Mouse (Mus musculus): ENCODE measurements around the gene Vmn1r188. TPM values are rescaled to one million over a fixed set of nuclear protein-coding genes. Genes with fewer than 3 reads are reported as not detected.
"Not testable (repeated sequence)": the region's sequence is repeated elsewhere in the genome, so short reads cannot be mapped to it uniquely, and the experiment has no call there.

The Vmn1r188 gene
- polyA plus RNA-seq, 1 experiment from 2014 or later: not detected

DNA sequence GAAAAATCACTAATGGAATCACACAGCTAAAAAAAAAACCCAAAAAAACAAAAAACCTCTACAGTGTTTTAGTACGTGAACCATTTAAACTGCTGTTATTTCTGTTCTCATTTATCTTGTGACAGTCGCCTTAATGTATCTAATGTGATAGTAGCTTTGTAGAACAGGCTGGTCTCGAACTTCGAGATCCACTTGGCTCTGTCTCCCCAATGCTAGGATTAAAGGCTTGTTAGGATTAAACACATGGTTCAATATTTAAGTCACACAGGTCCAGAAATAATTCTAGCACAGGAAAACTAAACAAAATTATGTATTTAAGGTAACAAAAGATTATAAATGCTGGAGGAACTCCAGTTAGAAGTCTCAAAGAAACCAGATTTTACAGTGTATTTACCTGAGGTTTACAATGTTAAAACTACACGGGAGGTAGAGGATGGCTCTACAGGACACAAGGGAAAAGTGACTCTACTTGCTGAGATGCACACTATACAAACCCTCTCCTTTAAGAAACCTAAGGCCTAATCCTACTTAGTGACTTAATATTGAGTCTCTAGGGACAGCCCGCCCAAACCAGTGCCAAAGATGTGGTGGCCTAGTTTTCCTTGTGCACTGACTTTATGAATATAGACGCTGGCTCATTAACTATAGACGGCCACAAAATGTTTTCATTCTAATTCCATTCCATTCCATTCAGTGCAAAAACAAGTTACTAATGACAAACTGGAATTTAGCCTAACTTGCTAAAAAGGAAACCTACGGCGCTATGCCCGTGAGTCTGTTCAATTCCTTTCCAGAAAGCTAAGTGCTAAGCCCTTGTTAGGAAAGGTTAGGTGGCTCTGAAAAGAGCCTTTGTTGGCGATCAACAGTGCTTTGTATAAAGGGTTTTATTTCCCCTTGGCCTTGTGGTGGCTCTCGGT, 42.3 kb upstream of the Vmn1r188 start:
- H3K36me3 ChIP-seq: no peaks in the 10 kb centered on the region
- peak overlapping the region; percentile 59 for H3K9ac ChIP-seq (replicated peaks)
- H3K27ac ChIP-seq: peak overlapping the region; percentile 81
- no peaks in the 10 kb centered on the region for H3K9me3 ChIP-seq
- H3K4me3 ChIP-seq (replicated peaks): peak overlapping the region; percentile 42
- ATAC-seq: no peak
- H3K4me2 ChIP-seq (replicated peaks): peak overlapping the region; percentile 84
- WGBS: 2% methylated on average over 13 of the region's 13 CpGs
- H3K4me1 ChIP-seq (replicated peaks): peaks cover 27% of the 10 kb centered on the region
- H3K27me3 ChIP-seq: no peaks in the 10 kb centered on the region

DNA sequence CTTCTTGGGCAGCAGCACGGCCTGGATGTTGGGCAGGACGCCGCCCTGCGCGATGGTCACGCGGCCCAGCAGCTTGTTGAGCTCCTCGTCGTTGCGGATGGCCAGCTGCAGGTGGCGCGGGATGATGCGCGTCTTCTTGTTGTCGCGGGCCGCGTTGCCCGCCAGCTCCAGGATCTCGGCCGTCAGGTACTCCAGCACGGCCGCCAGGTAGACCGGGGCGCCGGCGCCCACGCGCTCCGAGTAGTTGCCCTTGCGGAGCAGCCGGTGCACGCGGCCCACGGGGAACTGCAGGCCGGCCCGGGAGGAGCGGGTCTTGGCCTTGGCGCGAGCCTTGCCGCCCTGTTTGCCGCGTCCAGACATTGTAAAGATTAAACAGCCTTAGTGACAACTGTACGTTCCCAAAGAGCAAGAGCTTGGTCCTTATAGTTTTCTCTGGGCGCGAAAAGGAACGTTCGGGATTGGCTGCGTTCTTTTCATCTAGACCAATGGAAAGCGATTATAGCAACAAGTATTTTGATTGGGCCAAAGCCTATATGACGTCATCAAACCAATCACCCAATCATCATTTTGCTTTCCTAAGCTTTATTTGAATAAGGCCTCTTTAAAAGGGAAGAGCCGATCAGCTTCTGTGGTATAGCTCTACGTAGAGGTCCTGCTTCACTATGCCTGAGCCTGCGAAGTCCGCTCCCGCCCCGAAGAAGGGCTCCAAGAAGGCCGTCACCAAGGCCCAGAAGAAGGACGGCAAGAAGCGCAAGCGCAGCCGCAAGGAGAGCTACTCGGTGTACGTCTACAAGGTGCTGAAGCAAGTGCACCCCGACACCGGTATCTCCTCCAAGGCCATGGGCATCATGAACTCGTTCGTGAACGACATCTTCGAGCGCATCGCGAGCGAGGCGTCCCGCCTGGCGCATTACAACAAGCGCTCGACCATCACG, 41.4 kb upstream of the Vmn1r188 start, which contains the start of the genes Hist1h2ag and Hist1h2bj:
Hist1h2ag (minus strand) TSS at position 377 of the 935 bp plus-strand sequence.
Hist1h2bj (plus strand) TSS at position 647 of the 935 bp plus-strand sequence.
- WGBS: 0% methylated on average over 38 of the region's 80 CpGs
- Histone ChIP-seq H3K9ac (replicated peaks) (peak within 1 kb of the TSS; percentile 62), H3K4me2 (replicated peaks) (peak within 1 kb of the TSS; percentile 84), H3K4me1 (replicated peaks) (peaks cover 27% of the 10 kb centered on the region), H3K4me3 (replicated peaks) (peak within 1 kb of the TSS; percentile 43), H3K27ac (peak within 1 kb of the TSS; percentile 84)
- H3K9me3 ChIP-seq, H3K36me3 ChIP-seq, H3K27me3 ChIP-seq: not testable (repeated sequence)
- peak; percentile 96 for ATAC-seq

DNA sequence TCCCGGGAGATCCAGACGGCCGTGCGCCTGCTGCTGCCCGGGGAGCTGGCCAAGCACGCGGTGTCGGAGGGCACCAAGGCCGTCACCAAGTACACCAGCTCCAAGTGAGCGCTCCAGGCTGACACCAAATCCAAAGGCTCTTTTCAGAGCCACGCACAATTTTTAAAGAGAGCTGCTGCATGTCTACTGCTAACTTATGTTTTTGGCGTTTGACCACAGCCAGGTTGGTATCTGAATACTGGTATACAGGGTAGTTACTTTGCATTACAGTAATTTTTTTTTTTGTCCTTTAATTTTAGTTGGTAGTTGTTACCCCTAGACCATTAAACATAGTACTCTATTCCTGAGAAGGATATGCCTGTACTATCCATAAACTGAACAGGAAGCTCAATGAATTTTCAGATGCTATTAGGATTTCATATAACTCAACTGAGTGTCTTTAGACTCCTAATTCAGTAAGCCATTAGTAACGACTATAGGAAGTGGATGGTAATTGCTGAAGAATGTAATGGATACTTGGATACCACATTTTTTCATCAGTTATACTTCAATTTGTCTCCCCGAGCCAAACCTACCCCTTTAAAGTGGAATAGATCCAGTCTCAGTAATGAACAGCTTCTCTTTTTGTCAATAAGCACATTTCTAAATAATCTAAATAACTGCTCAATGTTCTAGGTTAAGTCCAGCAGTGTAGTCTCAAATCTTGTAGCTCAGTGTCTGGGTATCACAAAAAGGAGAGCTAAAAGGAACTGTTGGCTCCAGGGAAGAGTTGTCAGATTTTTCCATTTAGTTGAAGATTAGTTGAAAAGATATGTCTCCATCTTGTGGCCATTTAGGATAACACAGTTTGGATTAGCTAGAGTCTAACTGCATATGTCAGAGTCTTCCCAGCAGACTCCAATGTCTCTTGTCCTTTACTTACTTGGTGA, 40.5 kb upstream of the Vmn1r188 start:
- peak overlapping the region; percentile 43 for H3K4me3 ChIP-seq (replicated peaks)
- H3K4me1 ChIP-seq (replicated peaks): peaks cover 27% of the 10 kb centered on the region
- peak; percentile 32 for ATAC-seq
- peak overlapping the region; percentile 67 for H3K4me2 ChIP-seq (replicated peaks)
- peak overlapping the region; percentile 84 for H3K27ac ChIP-seq
- H3K27me3 ChIP-seq: no peaks in the 10 kb centered on the region
- H3K36me3 ChIP-seq: no peaks in the 10 kb centered on the region
- no peaks in the 10 kb centered on the region for H3K9me3 ChIP-seq
- peak overlapping the region; percentile 62 for H3K9ac ChIP-seq (replicated peaks)
- WGBS: under 1% methylated on average over 13 of the region's 14 CpGs

DNA sequence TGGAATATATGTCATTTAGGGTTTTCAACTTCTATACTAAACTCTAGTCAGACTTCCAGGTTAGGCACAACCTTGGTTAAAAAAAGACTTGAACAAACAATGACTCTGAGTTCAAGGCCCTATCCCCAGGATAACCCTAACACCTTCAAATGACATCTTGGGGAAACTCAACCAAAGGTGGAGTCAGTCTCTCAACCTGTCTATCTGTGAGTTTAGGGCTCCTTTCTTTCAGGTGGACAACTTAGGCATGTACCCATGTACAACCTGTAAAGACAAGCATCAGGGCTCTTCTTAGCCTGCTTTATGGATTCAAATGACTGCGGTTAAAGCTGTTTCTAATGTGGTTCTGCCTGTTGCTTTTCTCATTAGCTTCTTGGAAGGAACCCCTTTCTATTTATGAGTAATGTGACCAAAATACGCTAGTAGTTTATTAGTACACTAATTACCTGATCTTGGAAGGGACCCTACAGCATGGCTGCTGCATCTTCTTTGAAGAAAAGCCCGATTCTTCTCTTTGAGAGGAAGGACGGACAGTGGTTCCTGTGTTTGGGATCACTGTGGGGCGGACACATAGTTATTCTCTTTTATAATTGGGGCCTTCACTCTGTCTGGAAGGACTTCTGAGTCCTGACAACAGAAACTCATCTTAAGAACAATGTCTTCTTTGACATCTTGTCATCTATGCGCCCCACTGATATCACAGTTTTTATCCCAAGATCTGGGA, 39.6 kb upstream of the Vmn1r188 start:
- no peak overlapping the region for H3K9ac ChIP-seq (replicated peaks)
- H3K36me3 ChIP-seq: no peaks in the 10 kb centered on the region
- WGBS: 88% methylated on average over 6 of the region's 6 CpGs
- H3K27ac ChIP-seq: no peak overlapping the region
- H3K27me3 ChIP-seq: no peaks in the 10 kb centered on the region
- no peak overlapping the region for H3K4me3 ChIP-seq (replicated peaks)
- ATAC-seq: no peak
- peak overlapping the region; percentile 67; the same call in 1 of the 2 replicates for H3K4me2 ChIP-seq (replicated peaks)
- peaks cover 27% of the 10 kb centered on the region for H3K4me1 ChIP-seq (replicated peaks)
- H3K9me3 ChIP-seq: no peaks in the 10 kb centered on the region

GRCm38 (mm10) chr13:22045311-22045710, 38.9 kb upstream of the Vmn1r188 start:
- H3K4me3 ChIP-seq (replicated peaks): no peak overlapping the region
- H3K9ac ChIP-seq (replicated peaks): no peak overlapping the region
- ATAC-seq: no peak
- no peaks in the 10 kb centered on the region for H3K9me3 ChIP-seq
- 65% methylated on average over 2 of the region's 2 CpGs for WGBS
- peaks cover 21% of the 10 kb centered on the region for H3K4me1 ChIP-seq (replicated peaks)
- no peaks in the 10 kb centered on the region for H3K36me3 ChIP-seq
- no peak overlapping the region for H3K27ac ChIP-seq
- no peak overlapping the region for H3K4me2 ChIP-seq (replicated peaks)
- H3K27me3 ChIP-seq: no peaks in the 10 kb centered on the region

- H3K36me3 ChIP-seq: no peaks in the 10 kb centered on the region
- no peak overlapping the region for H3K4me2 ChIP-seq (replicated peaks)
- WGBS: 84% methylated on average over 2 of the region's 2 CpGs
- H3K9ac ChIP-seq (replicated peaks): no peak overlapping the region
- no peaks in the 10 kb centered on the region for H3K9me3 ChIP-seq
- no peak overlapping the region for H3K27ac ChIP-seq
- H3K4me1 ChIP-seq (replicated peaks): peaks cover under 1% of the 10 kb centered on the region
- H3K4me3 ChIP-seq (replicated peaks): no peak overlapping the region
- no peaks in the 10 kb centered on the region for H3K27me3 ChIP-seq
- ATAC-seq: no peak
Observed at GRCm38 (mm10) chr13:22049041-22049440, 35.2 kb upstream of the Vmn1r188 start.

- ATAC-seq: peak; percentile 70
- Histone ChIP-seq H3K4me2 (replicated peaks) (peak overlapping the region; percentile 56), H3K36me3 (no peaks in the 10 kb centered on the region), H3K4me1 (replicated peaks) (no peaks in the 10 kb centered on the region), H3K9me3 (no peaks in the 10 kb centered on the region), H3K27me3 (no peaks in the 10 kb centered on the region), H3K27ac (peak overlapping the region; percentile 84), H3K9ac (replicated peaks) (peak overlapping the region; percentile 72), H3K4me3 (replicated peaks) (peak overlapping the region; percentile 48)
- 2% methylated on average over 14 of the region's 14 CpGs for WGBS
Observed at GRCm38 (mm10) chr13:22049737-22050440, 34.4 kb upstream of the Vmn1r188 start.

- no peaks in the 10 kb centered on the region for H3K27me3 ChIP-seq
- H3K27ac ChIP-seq: peak overlapping the region; percentile 84
- peak overlapping the region; percentile 56 for H3K4me2 ChIP-seq (replicated peaks)
- H3K4me1 ChIP-seq (replicated peaks): no peaks in the 10 kb centered on the region
- no peaks in the 10 kb centered on the region for H3K9me3 ChIP-seq
- no peaks in the 10 kb centered on the region for H3K36me3 ChIP-seq
- H3K9ac ChIP-seq (replicated peaks): peak overlapping the region; percentile 72
- H3K4me3 ChIP-seq (replicated peaks): peak overlapping the region; percentile 48
- WGBS: under 1% methylated on average over 52 of the region's 52 CpGs
- peak; percentile 97 for ATAC-seq
Observed at GRCm38 (mm10) chr13:22050591-22051522, 33.4 kb upstream of the Vmn1r188 start.

- no peaks in the 10 kb centered on the region for H3K27me3 ChIP-seq
- peak overlapping the region; percentile 56 for H3K4me2 ChIP-seq (replicated peaks)
- peak; percentile 47 for ATAC-seq
- H3K27ac ChIP-seq: peak overlapping the region; percentile 84
- H3K4me3 ChIP-seq (replicated peaks): peak overlapping the region; percentile 48
- no peaks in the 10 kb centered on the region for H3K36me3 ChIP-seq
- 9% methylated on average over 5 of the region's 5 CpGs for WGBS
- H3K9me3 ChIP-seq: no peaks in the 10 kb centered on the region
- peak overlapping the region; percentile 72 for H3K9ac ChIP-seq (replicated peaks)
- no peaks in the 10 kb centered on the region for H3K4me1 ChIP-seq (replicated peaks)
Observed at GRCm38 (mm10) chr13:22051523-22051859, 32.7 kb upstream of the Vmn1r188 start.

Data from midbrain, embryonic 13.5 days (tissue).